18 mouse cellular contexts compared by ENCODE assay signal in the genomic region with DNA sequence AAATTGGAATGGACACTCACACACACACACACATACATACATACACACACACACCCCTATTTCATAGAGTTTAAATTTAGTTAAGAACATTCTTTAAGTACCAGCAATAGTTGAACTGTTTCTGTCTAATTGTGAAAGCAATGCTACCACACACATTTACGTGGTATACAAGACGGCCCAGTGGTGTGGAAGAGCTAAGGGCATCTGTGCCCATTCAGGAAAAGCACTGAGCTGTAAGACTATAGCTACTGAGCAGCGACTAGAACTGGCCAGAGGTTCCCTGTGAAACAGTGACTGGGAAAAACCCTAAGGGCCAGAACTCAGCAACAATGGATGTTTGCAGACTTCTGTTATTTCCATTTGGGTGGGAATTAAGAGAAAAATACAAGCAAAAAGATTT. TPM values are rescaled to one million over a fixed set of nuclear protein-coding genes. Genes with fewer than 3 reads are reported as not detected.
DNase-seq lines count a peak whose midpoint lies in the region; ATAC-seq and TF ChIP-seq lines count a peak whose summit lies in the region.
"Had no signal": no experiment of that assay in that cellular context is flagged by ENCODE, and none has a peak within 500 bp of the region (broad histone marks: within the 10 kb centered on the region; RNA-seq: fewer than 3 reads in every experiment).

No protein-coding gene starts in this region.

- no peaks in the 10 kb centered on the region for H3K27me3 ChIP-seq in hindbrain, embryonic 12.5 days
- no peaks in the 10 kb centered on the region for H3K27me3 ChIP-seq in hindbrain, postnatal 0 days (ENCODE audit: insufficient read depth, low read length)
- H3K27me3 ChIP-seq: embryonic facial prominence, embryonic 15.5 days; hindbrain, embryonic 15.5 days; liver, embryonic 15.5 days had no signal

- no peak overlapping the region for H3K27ac ChIP-seq in hindbrain, embryonic 12.5 days
- no peak overlapping the region for H3K27ac ChIP-seq in hindbrain, postnatal 0 days
- H3K27ac ChIP-seq in macrophage, result peak overlapping the region; percentile 63
- H3K27ac ChIP-seq: embryonic facial prominence, embryonic 15.5 days; hindbrain, embryonic 15.5 days; liver, embryonic 15.5 days had no signal

- H3K4me3 ChIP-seq in hindbrain, embryonic 12.5 days, result no peak overlapping the region
- no peak overlapping the region for H3K4me3 ChIP-seq in hindbrain, postnatal 0 days (ENCODE audit: low read length)
- H3K4me3 ChIP-seq in macrophage (ENCODE audit: inconsistent target), result no peak overlapping the region
- H3K4me3 ChIP-seq: embryonic facial prominence, embryonic 15.5 days; hindbrain, embryonic 15.5 days; liver, embryonic 15.5 days; myocyte had no signal

- H3K9ac ChIP-seq in hindbrain, embryonic 12.5 days, result no peak overlapping the region
- no peak overlapping the region for H3K9ac ChIP-seq in hindbrain, postnatal 0 days (replicated peaks; ENCODE audit: low read length)
- H3K9ac ChIP-seq: embryonic facial prominence, embryonic 15.5 days; hindbrain, embryonic 15.5 days; liver, embryonic 15.5 days had no signal

- no peak for DNase-seq in hindbrain, postnatal 0 days (ENCODE audit: low spot score)
- peak; percentile 61 for DNase-seq in Muller cell, postnatal 12 days (ENCODE audit: inconsistent ontology term)
- peak; percentile 29 for DNase-seq in embryo, embryonic 10.5 days (ENCODE audit: low spot score)
- no peak for DNase-seq in natural killer cell, adult 2 months (ENCODE audit: low spot score in 2 of 2)
- DNase-seq in adrenal gland, postnatal 4 days (ENCODE audit: low spot score in 2 of 2), result no peak
- DNase-seq: cerebellum, adult 11-12 months; cerebellum, postnatal 36 days; gastrocnemius, postnatal 10 days; kidney, adult 11 months; kidney, postnatal 10 days; lung, postnatal 10 days; right cerebral cortex, adult 18-20 months had no signal

- no peaks in the 10 kb centered on the region for H3K9me3 ChIP-seq in hindbrain, embryonic 12.5 days (replicated peaks)
- no peaks in the 10 kb centered on the region for H3K9me3 ChIP-seq in hindbrain, postnatal 0 days (ENCODE audit: low read length)
- H3K9me3 ChIP-seq: embryonic facial prominence, embryonic 15.5 days; hindbrain, embryonic 15.5 days; liver, embryonic 15.5 days had no signal

- H3K79me2 ChIP-seq in macrophage (ENCODE audit: inconsistent target), result peaks cover 100% of the 10 kb centered on the region

- 32% methylated on average over 3 of the region's 3 CpGs for WGBS in hindbrain, embryonic 12.5 days
- 28% methylated on average over 3 of the region's 3 CpGs for WGBS in hindbrain, postnatal 0 days
- 51% methylated on average over 3 of the region's 3 CpGs for WGBS in macrophage (ENCODE audit: missing documents)

- 0 out of 2 replicates have a peak, but pooled peaks have one; percentile 56 for ATAC-seq in hindbrain, embryonic 12.5 days (ENCODE audit: low FRiP score)
- ATAC-seq in hindbrain, postnatal 0 days, result no peak; the same call in 1 of the 2 replicates

- H3K4me2 ChIP-seq in hindbrain, embryonic 12.5 days (replicated peaks), result no peak overlapping the region
- no peak overlapping the region for H3K4me2 ChIP-seq in hindbrain, postnatal 0 days (ENCODE audit: low read depth, low read length)
- H3K4me2 ChIP-seq: embryonic facial prominence, embryonic 15.5 days; hindbrain, embryonic 15.5 days; liver, embryonic 15.5 days had no signal

- no peaks in the 10 kb centered on the region for H3K4me1 ChIP-seq in hindbrain, embryonic 12.5 days
- H3K4me1 ChIP-seq in hindbrain, postnatal 0 days (ENCODE audit: insufficient read depth, low read length), result no peaks in the 10 kb centered on the region
- H3K4me1 ChIP-seq: embryonic facial prominence, embryonic 15.5 days; hindbrain, embryonic 15.5 days; liver, embryonic 15.5 days had no signal

- TF ChIP-seq CTCF in hindbrain, postnatal 0 days (IDR thresholded peaks at IDR 0.05; ENCODE audit: low read depth), result no peak

- no peaks in the 10 kb centered on the region for H3K36me3 ChIP-seq in hindbrain, embryonic 12.5 days
- H3K36me3 ChIP-seq in hindbrain, postnatal 0 days (ENCODE audit: insufficient read depth, low read length), result no peaks in the 10 kb centered on the region
- no peaks in the 10 kb centered on the region for H3K36me3 ChIP-seq in macrophage (ENCODE audit: inconsistent target)
- H3K36me3 ChIP-seq: embryonic facial prominence, embryonic 15.5 days; hindbrain, embryonic 15.5 days; liver, embryonic 15.5 days had no signal

RNA-seq across cellular contexts. Expression of gene Ptprc, which starts 17.3 kb away (rescaled TPM):
- 1.5 TPM in 2 replicates for polyA plus RNA-seq in hindbrain, embryonic 12.5 days (2016; fragmentation: Nextera tagmentation; extraction: Ambion mirVana)
- total RNA-seq in hindbrain, postnatal 0 days (2014; rRNA removed), result 1.2 and 2.0 TPM in 2 replicates
- polyA plus RNA-seq in hindbrain, postnatal 0 days (2015; fragmentation: Nextera tagmentation; extraction: Ambion mirVana), result 1.2 and 1.3 TPM in 2 replicates
- 1,000 to 10,000 TPM in 25 of 26 experiments, 100 to 1,000 TPM in 1; 921 to 3,220 (median 1,884) TPM for total RNA-seq in macrophage (2018; cell fraction: chromatin; rRNA removed)
- 100 to 1,000 TPM; 188 to 418 (median 295) TPM for total RNA-seq in macrophage (2018; cell fraction: cytosol; rRNA removed)
- total RNA-seq in macrophage (2018; cell fraction: nucleus; rRNA removed), result 1,000 to 10,000 TPM in 25 of 26 experiments, 100 to 1,000 TPM in 1; 684 to 2,114 (median 1,348) TPM
- 131 to 243 TPM (median 195 TPM) in 3 replicates for polyA plus RNA-seq in macrophage (2018)
- 1 to 10 TPM; 7.4 to 7.6 TPM for total RNA-seq in adrenal gland, postnatal 4 days (2021)
- polyA plus RNA-seq: myocyte had no signal

Comparison
In these comparisons a context has a peak if more than half of its experiments do, and no peak if none do; other contexts are left out.
1. DNase-seq: peak in Muller cell, postnatal 12 days (single experiment) and embryo, embryonic 10.5 days (single experiment); none in hindbrain, postnatal 0 days (single experiment), natural killer cell, adult 2 months (0 of 2) and adrenal gland, postnatal 4 days (0 of 2).
2. RNA of gene Ptprc, which starts 17.3 kb away (polyA plus RNA-seq): 131 to 243 TPM in macrophage; 1.5 TPM in hindbrain, embryonic 12.5 days and 1.2 to 1.3 TPM in hindbrain, postnatal 0 days; every median in the first group is over 10 times any median in the second.